Mouse (Mus musculus) intestine, embryonic 16.5 days (tissue): ENCODE measurements around the gene Wasf2. TPM values are rescaled to one million over a fixed set of nuclear protein-coding genes. Genes with fewer than 3 reads are reported as not detected.
A peak's percentile ranks its signal among the peaks of the same experiment; 100 is the strongest.
"Not testable (repeated sequence)": the region's sequence is repeated elsewhere in the genome, so short reads cannot be mapped to it uniquely, and the experiment has no call there.

Experiments used
- ATAC-seq: fragments of 200-750 bp; cut with Nextera tagmentation; 2 replicates; pipeline ENCODE4 v1.8.0; 2017; ENCODE audit warnings: moderate TSS enrichment, moderate library complexity
- H3K27ac ChIP-seq: fragments of 300-500 bp; sonication (generic); 2 replicates; pipeline ENCODE4 v1.5.1; 2014; ENCODE audit warnings: mild to moderate bottlenecking, low read length
- H3K27me3 ChIP-seq: fragments of 300-500 bp; sonication (generic); replicated peaks from 2 replicates; pipeline ENCODE4 v1.6.1; 2014; ENCODE audit warnings: low read length, control low read depth, mixed read lengths; ENCODE audit not compliant: control insufficient read depth, insufficient read depth
- H3K36me3 ChIP-seq: fragments of 300-500 bp; sonication (generic); 2 replicates; pipeline ENCODE4 v1.6.1; 2014; ENCODE audit warnings: low read length, control low read depth; ENCODE audit not compliant: control insufficient read depth, insufficient read depth
- H3K4me1 ChIP-seq: fragments of 300-500 bp; sonication (generic); 2 replicates; pipeline ENCODE4 v1.6.1; 2014; ENCODE audit warnings: low read length, control low read depth, mixed read lengths; ENCODE audit not compliant: control insufficient read depth, insufficient read depth
- H3K4me2 ChIP-seq: fragments of 300-500 bp; sonication (generic); 2 replicates; pipeline ENCODE4 v1.6.1; 2014; ENCODE audit warnings: low read depth, low read length, control low read depth
- H3K4me3 ChIP-seq: fragments of 300-500 bp; sonication (generic); 2 replicates; pipeline ENCODE4 v1.5.1; 2014; ENCODE audit warnings: mild to moderate bottlenecking, low read length
- H3K9ac ChIP-seq: fragments of 300-500 bp; sonication (generic); 2 replicates; pipeline ENCODE4 v1.6.1; 2014; ENCODE audit warnings: low read depth, low read length
- H3K9me3 ChIP-seq: fragments of 300-500 bp; sonication (generic); 2 replicates; pipeline ENCODE4 v1.6.1; 2016; ENCODE audit warnings: low read length, control low read depth; ENCODE audit not compliant: control insufficient read depth
- WGBS: fragments of 180-500 bp; shearing (Covaris S2); extraction: QIAGEN DNeasy Blood & Tissue Kit; methylation state at CpG from one replicate; pipeline ENCODE4 v1.1.7; 2014; 5-methylcytosine and 5-hydroxymethylcytosine counted together
- polyA plus RNA-seq: library from polyadenylated mRNA; unstranded; fragments of >200 nt; fragmentation: Nextera tagmentation; extraction: Ambion mirVana; gene quantifications from 2 replicates; pipeline ENCODE4 v1.2.1, GENCODE M21; 2015

The Wasf2 gene
- polyA plus RNA-seq, 1 experiment from 2014 or later, result 76.9 TPM

DNA sequence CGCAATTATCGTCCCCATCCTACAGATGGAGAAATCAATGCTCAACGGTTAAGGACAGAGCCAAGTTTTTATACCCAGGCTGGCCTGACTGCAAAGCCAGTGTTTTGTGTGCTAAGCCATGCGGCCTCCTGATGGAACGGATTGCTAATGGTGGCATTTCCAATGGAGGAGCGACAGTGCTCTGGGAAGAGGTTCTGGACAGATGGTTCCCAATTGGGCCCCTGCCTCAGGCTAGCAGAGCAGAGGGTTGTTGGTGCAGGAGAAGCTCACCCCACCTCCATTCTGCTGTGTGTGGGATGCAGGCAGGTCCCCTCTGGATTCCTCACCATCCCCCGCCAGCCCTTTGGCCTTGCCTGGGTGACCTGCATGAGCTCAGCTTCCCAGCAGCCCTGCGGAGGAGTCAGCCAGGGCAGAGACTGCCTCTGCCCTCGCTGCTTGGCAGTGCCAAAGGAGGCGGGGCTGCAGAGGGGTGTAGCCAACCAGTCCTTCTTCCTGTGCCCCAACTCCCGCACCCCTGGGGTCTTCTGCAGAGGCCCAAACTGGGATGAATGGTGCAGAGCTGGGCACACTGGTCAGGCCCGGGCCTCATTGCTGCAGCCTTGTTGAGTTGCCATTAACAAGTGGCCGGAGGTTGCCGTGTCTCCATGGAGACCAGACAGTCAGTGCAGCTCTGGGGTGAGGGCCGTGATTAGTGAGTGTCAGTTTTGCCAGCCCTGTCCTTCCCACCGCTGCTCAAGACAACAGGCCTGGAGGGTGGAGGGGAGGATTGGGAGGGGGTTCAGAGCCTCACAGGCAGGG is 35.2 kb upstream of the Wasf2 start:
- WGBS, result 42% methylated on average over 16 of the region's 16 CpGs
- Histone ChIP-seq H3K4me3 (peak overlapping the region; percentile 14), H3K36me3 (no peaks in the 10 kb centered on the region), H3K27ac (peak overlapping the region; percentile 91), H3K4me1 (peaks cover 55% of the 10 kb centered on the region), H3K9me3 (no peaks in the 10 kb centered on the region), H3K27me3 (no peaks in the 10 kb centered on the region), H3K4me2 (peak overlapping the region; percentile 19), H3K9ac (peak overlapping the region; percentile 55)
- peak; percentile 37 for ATAC-seq

DNA sequence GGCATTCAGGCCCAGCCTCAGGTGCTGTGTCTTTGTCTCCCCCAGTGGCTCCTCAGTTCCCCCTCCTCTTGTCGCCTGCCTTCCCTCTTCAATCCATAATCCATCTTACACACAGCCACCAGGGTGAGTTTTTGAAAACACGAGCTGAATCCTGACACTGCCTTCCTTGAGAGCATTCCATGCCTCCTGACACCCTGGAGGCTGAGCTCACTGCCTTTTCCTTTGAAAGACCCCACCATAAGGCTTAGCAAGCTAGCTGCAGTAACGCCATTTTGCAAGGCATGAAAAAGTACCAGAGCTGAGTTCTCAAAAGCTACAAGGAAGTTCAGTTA is 34.6 kb upstream of the Wasf2 start:
- Histone ChIP-seq H3K4me2 (peak overlapping the region; percentile 19), H3K4me3 (peak overlapping the region; percentile 14), H3K9ac (peak overlapping the region; percentile 55), H3K4me1 (peaks cover 49% of the 10 kb centered on the region), H3K27ac (peak overlapping the region; percentile 91)
- 16% methylated on average over 3 of the region's 3 CpGs for WGBS
- not testable (repeated sequence) for ATAC-seq, H3K36me3 ChIP-seq, H3K27me3 ChIP-seq, H3K9me3 ChIP-seq

DNA sequence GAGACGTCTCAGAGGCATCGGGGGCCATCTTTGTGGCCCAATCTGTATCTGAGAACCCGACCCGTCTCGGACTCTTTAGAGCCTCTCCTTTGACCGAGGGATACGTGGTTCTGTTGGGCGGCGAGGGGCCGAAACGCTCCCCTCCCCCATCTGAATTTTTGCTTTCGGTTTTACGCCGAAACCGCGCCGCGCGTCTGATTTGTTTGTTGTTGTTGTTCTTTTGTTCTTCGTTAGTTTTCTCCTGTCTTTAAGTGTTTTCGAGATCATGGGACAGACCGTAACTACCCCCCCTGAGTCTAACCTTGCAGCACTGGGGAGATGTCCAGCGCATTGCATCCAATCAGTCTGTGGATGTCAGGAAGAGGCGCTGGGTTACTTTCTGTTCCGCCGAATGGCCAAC is 33.6 kb upstream of the Wasf2 start:
- H3K27me3 ChIP-seq, H3K9me3 ChIP-seq, ATAC-seq, H3K9ac ChIP-seq, H3K4me2 ChIP-seq, H3K27ac ChIP-seq, H3K36me3 ChIP-seq: not testable (repeated sequence)
- WGBS, result under 1% methylated on average over 11 of the region's 26 CpGs
- peak overlapping the region; percentile 36 for H3K4me3 ChIP-seq
- peaks cover 40% of the 10 kb centered on the region for H3K4me1 ChIP-seq

DNA sequence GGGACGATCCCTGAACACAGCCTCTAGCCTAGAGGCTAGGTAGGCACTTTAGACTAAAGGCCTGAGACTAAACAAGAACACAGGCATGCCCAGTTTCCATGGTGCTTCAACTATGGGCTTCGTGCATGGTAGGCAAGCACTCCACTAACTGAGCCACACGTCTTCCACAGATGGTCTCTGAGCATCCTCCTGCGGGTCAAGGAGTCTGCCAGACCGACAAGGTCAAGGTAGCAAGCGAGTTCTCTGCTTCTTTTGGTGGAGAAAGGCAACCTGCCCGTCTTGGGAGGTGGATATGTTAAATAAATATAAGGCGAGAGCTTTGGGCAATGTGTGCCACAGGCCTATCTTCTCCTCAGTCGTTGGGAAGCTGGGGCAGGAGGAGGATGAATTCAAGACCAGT is 28.6 kb upstream of the Wasf2 start:
- peak; percentile 10; the same call in 1 of the 2 replicates for ATAC-seq
- Histone ChIP-seq H3K9me3 (no peaks in the 10 kb centered on the region), H3K4me1 (peaks cover 14% of the 10 kb centered on the region), H3K4me2 (no peak overlapping the region), H3K9ac (no peak overlapping the region), H3K4me3 (no peak overlapping the region), H3K27ac (peak overlapping the region; percentile 70), H3K27me3 (no peaks in the 10 kb centered on the region), H3K36me3 (no peaks in the 10 kb centered on the region)
- WGBS, result 78% methylated on average over 9 of the region's 9 CpGs

DNA sequence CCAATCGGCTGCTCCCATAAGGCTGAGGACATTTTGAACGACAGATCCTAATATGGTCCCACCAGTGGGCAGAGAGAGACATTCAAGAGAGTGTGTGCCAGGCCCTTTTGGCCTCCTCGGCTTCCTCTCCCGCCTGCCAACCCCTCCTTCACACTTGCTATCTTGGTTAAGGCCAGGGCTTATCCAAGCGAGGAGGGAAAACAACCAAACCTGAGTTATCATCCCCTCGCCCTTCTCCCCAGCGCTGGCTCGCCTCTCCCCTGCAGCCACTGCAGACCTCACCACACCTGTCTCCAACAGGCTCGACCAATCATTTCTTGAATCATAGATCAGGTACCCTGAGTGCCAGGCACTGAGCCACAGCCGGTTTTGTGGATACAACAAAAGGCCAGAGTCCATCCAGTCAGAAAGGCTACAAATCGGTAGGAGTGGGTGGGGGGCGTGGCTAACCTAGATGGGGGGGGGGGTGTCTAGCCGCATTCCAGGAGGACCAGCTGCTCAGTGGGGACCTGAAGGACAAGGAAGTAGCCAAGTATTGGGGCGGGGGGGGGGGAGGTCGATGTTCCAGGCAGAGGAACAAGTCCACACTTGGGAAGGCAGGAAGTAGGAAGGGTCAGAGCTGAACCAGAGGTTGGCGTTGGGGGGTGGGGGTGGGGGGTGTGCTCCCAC is 26.6 kb upstream of the Wasf2 start:
- peak overlapping the region; percentile 38 for H3K4me2 ChIP-seq
- WGBS, result 20% methylated on average over 14 of the region's 16 CpGs
- H3K9ac ChIP-seq, result peak overlapping the region; percentile 43
- H3K27me3 ChIP-seq, result no peaks in the 10 kb centered on the region
- peak overlapping the region; percentile 90 for H3K27ac ChIP-seq
- peak; percentile 84 for ATAC-seq
- no peaks in the 10 kb centered on the region for H3K36me3 ChIP-seq
- H3K4me3 ChIP-seq, result peak overlapping the region; percentile 5; the same call in 1 of the 2 replicates
- no peaks in the 10 kb centered on the region for H3K9me3 ChIP-seq
- H3K4me1 ChIP-seq, result peaks cover 22% of the 10 kb centered on the region

DNA sequence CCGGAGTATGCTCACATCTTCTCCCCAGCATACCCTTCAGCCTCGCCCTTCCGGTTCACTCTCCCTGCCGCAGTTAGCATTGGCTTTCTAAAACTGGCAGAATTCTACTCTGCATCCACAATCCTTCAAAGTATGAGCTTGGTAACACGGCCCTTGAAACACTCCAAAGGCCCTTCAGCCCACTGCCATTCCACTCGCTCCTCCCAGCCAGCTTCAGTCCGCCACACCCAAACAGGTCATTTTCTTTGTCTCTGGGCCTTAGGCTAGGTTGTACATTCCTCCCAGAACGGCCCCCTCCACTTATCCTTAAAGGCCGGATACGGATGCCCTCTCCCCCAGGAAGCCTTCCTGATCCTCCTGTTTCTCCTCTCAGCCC is 26.1 kb upstream of the Wasf2 start:
- Histone ChIP-seq H3K4me1 (peaks cover 24% of the 10 kb centered on the region), H3K9ac (peak overlapping the region; percentile 43; the same call in 1 of the 2 replicates), H3K4me2 (peak overlapping the region; percentile 38; the same call in 1 of the 2 replicates), H3K27ac (peak overlapping the region; percentile 90), H3K27me3 (no peaks in the 10 kb centered on the region), H3K36me3 (no peaks in the 10 kb centered on the region), H3K9me3 (no peaks in the 10 kb centered on the region), H3K4me3 (no peak overlapping the region)
- peak; percentile 57 for ATAC-seq
- 24% methylated on average over 10 of the region's 10 CpGs for WGBS

DNA sequence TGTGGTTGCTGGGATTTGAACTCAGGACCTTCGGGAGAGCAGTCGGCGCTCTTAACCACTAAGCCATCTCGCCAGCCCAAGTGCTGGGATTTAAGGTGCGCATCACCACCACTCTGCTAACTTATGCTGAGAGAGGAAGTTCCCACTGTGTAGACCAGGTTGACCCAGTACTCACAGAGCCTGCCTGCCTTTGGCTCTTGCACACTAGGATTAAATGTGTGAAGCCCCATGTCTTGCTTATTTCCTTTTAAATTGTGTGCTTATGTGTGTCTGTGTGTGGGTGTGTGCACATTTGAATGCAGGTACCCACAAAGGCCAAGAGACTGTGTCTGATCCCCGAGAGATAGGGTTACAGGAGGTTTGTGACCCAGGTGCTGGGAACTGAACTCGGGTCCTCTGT is 23.6 kb upstream of the Wasf2 start:
- Histone ChIP-seq H3K27me3 (no peaks in the 10 kb centered on the region), H3K4me2 (no peak overlapping the region), H3K9me3 (no peaks in the 10 kb centered on the region), H3K4me1 (peaks cover 23% of the 10 kb centered on the region), H3K4me3 (no peak overlapping the region), H3K27ac (no peak overlapping the region), H3K36me3 (no peaks in the 10 kb centered on the region), H3K9ac (no peak overlapping the region)
- WGBS, result 99% methylated on average over 7 of the region's 7 CpGs
- no peak for ATAC-seq

DNA sequence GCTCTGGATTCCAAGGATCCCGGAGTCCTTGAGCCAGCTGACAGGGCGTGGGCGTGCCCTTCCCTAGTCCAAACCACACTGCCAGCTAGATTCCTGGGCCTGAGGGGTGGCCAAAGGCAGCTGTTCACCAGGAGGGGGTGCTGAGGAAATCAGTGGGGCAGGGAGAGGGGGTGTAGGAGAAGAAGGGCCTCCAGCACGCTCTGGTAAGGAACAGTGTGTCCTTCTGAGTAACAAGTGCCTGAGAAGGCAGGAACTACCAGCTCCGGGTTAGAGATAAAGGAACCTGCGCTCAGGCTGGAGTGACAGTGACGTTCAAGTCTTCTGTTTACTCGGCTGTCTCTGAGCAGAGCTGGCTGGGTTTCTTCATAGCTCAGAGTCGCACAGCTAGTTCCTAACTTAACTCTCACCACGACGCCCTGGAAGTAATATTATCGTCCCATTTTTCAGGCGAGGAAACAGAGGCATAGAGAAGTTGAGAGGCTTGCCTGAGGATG is 22.5 kb upstream of the Wasf2 start:
- no peaks in the 10 kb centered on the region for H3K27me3 ChIP-seq
- 46% methylated on average over 13 of the region's 13 CpGs for WGBS
- peak; percentile 29 for ATAC-seq

DNA sequence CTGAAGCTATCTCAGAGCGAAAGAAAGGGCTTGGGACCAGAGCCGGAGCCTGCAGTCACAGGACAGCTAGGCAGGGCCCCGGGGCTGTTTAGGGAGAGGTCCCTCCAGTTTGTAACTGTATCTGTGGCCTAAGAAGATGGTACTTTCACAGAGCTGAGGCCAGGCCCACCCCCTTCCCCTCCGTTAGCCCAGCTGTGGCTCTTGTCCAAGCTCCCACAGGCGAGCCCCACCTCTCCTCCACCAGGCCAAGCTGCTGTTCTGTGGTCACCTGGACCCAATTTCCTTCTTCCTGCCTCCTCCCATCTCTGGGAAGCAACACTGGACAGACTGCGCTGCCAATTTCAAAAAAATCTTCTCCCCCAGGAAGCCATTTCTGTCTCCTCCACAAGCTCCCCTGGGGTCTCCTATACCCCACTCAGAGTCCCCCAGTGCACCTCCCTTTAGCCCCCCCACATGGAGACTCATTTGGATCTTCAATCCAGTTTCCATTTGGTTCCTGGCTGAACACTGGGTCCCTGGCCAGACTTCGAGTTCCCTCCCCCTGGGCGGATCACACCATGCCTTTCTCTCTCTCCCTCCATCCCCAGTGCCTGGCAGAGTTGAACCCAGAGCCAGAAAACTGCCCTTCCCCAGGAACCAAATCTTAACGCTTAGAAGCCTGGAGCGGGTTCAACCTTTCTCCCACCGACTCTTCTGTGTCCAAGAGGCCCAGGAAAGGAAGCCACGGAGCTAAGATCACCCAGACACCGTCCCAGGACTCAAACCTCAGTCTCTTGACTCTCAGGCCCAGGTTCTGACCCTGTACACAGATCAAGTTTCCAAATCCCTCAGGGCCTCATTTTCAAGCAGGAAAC is 21.6 kb upstream of the Wasf2 start:
- H3K4me3 ChIP-seq, result no peak overlapping the region
- WGBS, result 72% methylated on average over 13 of the region's 13 CpGs
- no peak for ATAC-seq
- H3K27ac ChIP-seq, result peak overlapping the region; percentile 14; the same call in 1 of the 2 replicates
- H3K4me2 ChIP-seq, result no peak overlapping the region
- H3K9me3 ChIP-seq, result no peaks in the 10 kb centered on the region
- H3K4me1 ChIP-seq, result peaks cover 17% of the 10 kb centered on the region
- no peaks in the 10 kb centered on the region for H3K27me3 ChIP-seq
- H3K36me3 ChIP-seq, result no peaks in the 10 kb centered on the region
- H3K9ac ChIP-seq, result no peak overlapping the region

More for the DNA sequence above, 22.5 kb upstream of the Wasf2 start:
- H3K9me3 ChIP-seq, result no peaks in the 10 kb centered on the region
- H3K27ac ChIP-seq, result peak overlapping the region; percentile 70
- H3K9ac ChIP-seq, result peak overlapping the region; percentile 41
- 0 out of 2 replicates have a peak overlapping the region, but pooled peaks have one; percentile 14 for H3K4me2 ChIP-seq
- H3K36me3 ChIP-seq, result no peaks in the 10 kb centered on the region
- peaks cover 21% of the 10 kb centered on the region for H3K4me1 ChIP-seq
- no peak overlapping the region for H3K4me3 ChIP-seq
